27 mouse cellular contexts compared by ENCODE assay signal in the genomic region with DNA sequence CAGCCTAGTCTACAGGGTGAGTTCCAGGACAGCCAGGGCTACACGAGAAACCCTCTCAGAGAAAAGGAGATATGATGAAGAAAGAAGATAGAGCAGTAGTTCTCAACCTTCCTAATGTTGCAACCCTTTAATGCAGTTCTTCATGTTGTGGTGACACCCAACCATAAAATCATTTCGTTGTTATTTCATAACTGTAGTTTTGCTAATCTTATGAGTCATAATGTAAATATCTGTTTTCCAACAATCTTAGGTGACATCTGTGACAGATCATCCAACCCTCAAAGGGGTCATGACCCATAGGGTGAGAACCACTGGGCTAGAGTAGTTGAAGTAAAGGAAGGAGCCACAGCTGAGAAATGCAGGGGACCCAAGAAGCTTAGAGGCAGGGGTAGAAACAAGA. TPM values are rescaled to one million over a fixed set of nuclear protein-coding genes. Genes with fewer than 3 reads are reported as not detected.
DNase-seq lines count a peak whose midpoint lies in the region; ATAC-seq lines count a peak whose summit lies in the region.
"Had no signal": no experiment of that assay in that cellular context is flagged by ENCODE, and none has a peak within 500 bp of the region (broad histone marks: within the 10 kb centered on the region; RNA-seq: fewer than 3 reads in every experiment).

No protein-coding gene starts in this region.

- 75% methylated on average over 2 of the region's 2 CpGs for WGBS in intestine, embryonic 16.5 days

- H3K4me3 ChIP-seq in intestine, embryonic 16.5 days (ENCODE audit: low read length) = no peak overlapping the region
- H3K4me3 ChIP-seq: embryonic facial prominence, embryonic 10.5 days; embryonic facial prominence, embryonic 15.5 days; heart, adult 2 months; heart, embryonic 12.5 days; limb, embryonic 13.5 days; megakaryocyte, embryonic 14.5 days; midbrain, embryonic 13.5 days; neural tube, embryonic 15.5 days had no signal

- DNase-seq in 416B (ENCODE audit: low read depth) = peak; percentile 85
- peak; percentile 7 for DNase-seq in fat pad, adult 2 months (ENCODE audit: extremely low read depth, low read depth, low spot score)
- DNase-seq in spleen, postnatal 14 days (ENCODE audit: low spot score in 2 of 2) = no peak
- DNase-seq in adrenal gland, postnatal 10 days = no peak
- no peak for DNase-seq in right cerebral cortex, postnatal 10 days (ENCODE audit: low spot score in 2 of 2)
- no peak for DNase-seq in embryo, embryonic 10 days (ENCODE audit: low spot score)
- DNase-seq: cerebellum, adult 2 months; cerebellum, postnatal 14 days; gastrocnemius, postnatal 25 days; heart, adult 2 months; kidney, adult 8-10 months; kidney, postnatal 4 days; lung, postnatal 36 days; thymus, postnatal 4 days had no signal

- ATAC-seq in intestine, embryonic 16.5 days = peak; percentile 53; the same call in 1 of the 2 replicates
- ATAC-seq: forebrain, embryonic 14.5 days; inflammation-experienced regulatory T-cells, adult 6 months; midbrain, embryonic 13.5 days had no signal

- H3K4me1 ChIP-seq in intestine, embryonic 16.5 days (ENCODE audit: control insufficient read depth, insufficient read depth, low read length) = peaks cover 6% of the 10 kb centered on the region; the same call in 1 of the 2 replicates
- H3K4me1 ChIP-seq: embryonic facial prominence, embryonic 10.5 days; embryonic facial prominence, embryonic 15.5 days; limb, embryonic 13.5 days; megakaryocyte, embryonic 14.5 days; midbrain, embryonic 13.5 days; neural tube, embryonic 15.5 days had no signal

- H3K27me3 ChIP-seq in intestine, embryonic 16.5 days (replicated peaks; ENCODE audit: control insufficient read depth, insufficient read depth, low read length) = no peaks in the 10 kb centered on the region
- H3K27me3 ChIP-seq: embryonic facial prominence, embryonic 15.5 days; heart, embryonic 12.5 days; limb, embryonic 13.5 days; megakaryocyte, embryonic 14.5 days; midbrain, embryonic 13.5 days; neural tube, embryonic 15.5 days had no signal

- no peak overlapping the region for H3K4me2 ChIP-seq in intestine, embryonic 16.5 days (ENCODE audit: low read depth, low read length)
- H3K4me2 ChIP-seq: embryonic facial prominence, embryonic 15.5 days; heart, embryonic 12.5 days; hindbrain, embryonic 14.5 days; limb, embryonic 13.5 days; liver, embryonic 11.5 days; midbrain, embryonic 13.5 days; neural tube, embryonic 15.5 days had no signal

- no peak overlapping the region for H3K27ac ChIP-seq in intestine, embryonic 16.5 days (ENCODE audit: low read length)
- H3K27ac ChIP-seq: embryonic facial prominence, embryonic 10.5 days; embryonic facial prominence, embryonic 15.5 days; heart, adult 2 months; hindbrain, embryonic 14.5 days; kidney, postnatal 0 days; limb, embryonic 13.5 days; midbrain, embryonic 13.5 days; neural tube, embryonic 15.5 days had no signal

- no peaks in the 10 kb centered on the region for H3K36me3 ChIP-seq in intestine, embryonic 16.5 days (ENCODE audit: control insufficient read depth, insufficient read depth, low read length)
- H3K36me3 ChIP-seq: embryonic facial prominence, embryonic 10.5 days; embryonic facial prominence, embryonic 15.5 days; heart, embryonic 12.5 days; limb, embryonic 13.5 days; midbrain, embryonic 13.5 days; neural tube, embryonic 15.5 days had no signal

- H3K9me3 ChIP-seq in intestine, embryonic 16.5 days (ENCODE audit: control insufficient read depth, low read length) = no peaks in the 10 kb centered on the region
- H3K9me3 ChIP-seq: embryonic facial prominence, embryonic 10.5 days; embryonic facial prominence, embryonic 15.5 days; heart, embryonic 12.5 days; limb, embryonic 13.5 days; megakaryocyte, embryonic 14.5 days; midbrain, embryonic 13.5 days; neural tube, embryonic 15.5 days had no signal

- no peak overlapping the region for H3K9ac ChIP-seq in intestine, embryonic 16.5 days (ENCODE audit: low read depth, low read length)
- H3K9ac ChIP-seq: embryonic facial prominence, embryonic 15.5 days; heart, embryonic 12.5 days; hindbrain, embryonic 14.5 days; limb, embryonic 13.5 days; midbrain, embryonic 13.5 days; neural tube, embryonic 15.5 days had no signal

RNA-seq across cellular contexts. Expression of gene Magi3, which starts 35.9 kb away (rescaled TPM):
- 6.5 and 6.6 TPM in 2 replicates for polyA plus RNA-seq in intestine, embryonic 16.5 days (2015; fragmentation: Nextera tagmentation; extraction: Ambion mirVana)
- total RNA-seq in adrenal gland, postnatal 10 days (2021) = 10 to 100 TPM; 16.7 to 18.6 TPM

Comparison
In these comparisons a context has a peak if more than half of its experiments do, and no peak if none do; other contexts are left out.
1. DNase-seq: peak in 416B (single experiment) and fat pad, adult 2 months (single experiment); none in spleen, postnatal 14 days (0 of 2), adrenal gland, postnatal 10 days (single experiment), right cerebral cortex, postnatal 10 days (0 of 2) and embryo, embryonic 10 days (single experiment).